Mouse (Mus musculus) hematopoietic stem cell, adult 5-6 weeks (primary cell): Measurements from ENCODE around the gene Ccdc167. TPM values are rescaled to one million over a fixed set of nuclear protein-coding genes. Genes with fewer than 3 reads are reported as not detected.

ENCODE experiments used
- ATAC-seq, 2 experiments: fragments of 125-278 bp in 1 of 2; replicated peaks in 1 of 2; 2 replicates each; pipeline ENCODE4 v1.8.0; 2016 to 2017; ENCODE audit warnings: inconsistent platforms in 2 of 2, mild to moderate bottlenecking in 2 of 2, moderate number of reproducible peaks in 2 of 2, low read depth in 1 of 2, moderate TSS enrichment in 1 of 2; ENCODE audit not compliant: low FRiP score in 2 of 2, poor library complexity in 2 of 2, severe bottlenecking in 2 of 2, insufficient read depth in 1 of 2, low TSS enrichment in 1 of 2
- total RNA-seq: library from RNA; stranded (forward); fragments of 172-1452, 232-1000 nt; gene quantifications from 2 replicates; pipeline ENCODE4 v1.2.3, GENCODE M21; 2017

Ccdc167 gene
- 8.1 and 14.5 TPM in 2 replicates for total RNA-seq

GRCm38 (mm10) chr17:29716732-29717445 is at the start of gene Ccdc167:
Ccdc167 (minus strand) TSS chr17:29717044.
- ATAC-seq, result peak; percentile 93 to 94

GRCm38 (mm10) chr17:29765380-29765779 is 48.5 kb upstream of the Ccdc167 start:
- no peak for ATAC-seq

GRCm38 (mm10) chr17:29762551-29762950 is 45.7 kb upstream of the Ccdc167 start:
- peak; percentile 42 to 52; a peak in 2 of 4 replicates for ATAC-seq

GRCm38 (mm10) chr17:29761938-29762337 is 45.1 kb upstream of the Ccdc167 start:
- 0 out of 4 replicates have a peak, but pooled peaks of 1 of the 2 experiments have one; percentile 20 for ATAC-seq

GRCm38 (mm10) chr17:29760404-29761375 is 43.8 kb upstream of the Ccdc167 start:
- ATAC-seq, result no peak

- no peak for ATAC-seq
Measured at GRCm38 (mm10) chr17:29759963-29760362, 43.1 kb upstream of the Ccdc167 start.

GRCm38 (mm10) chr17:29756381-29756780 is 39.5 kb upstream of the Ccdc167 start:
- no peak for ATAC-seq

GRCm38 (mm10) chr17:29754510-29754909 is 37.7 kb upstream of the Ccdc167 start:
- no peak for ATAC-seq

GRCm38 (mm10) chr17:29747466-29747865 is 30.6 kb upstream of the Ccdc167 start:
- ATAC-seq, result no peak

- ATAC-seq, result peak; percentile 37 to 45; a peak in 2 of 4 replicates
Measured at GRCm38 (mm10) chr17:29737849-29738804, 21.3 kb upstream of the Ccdc167 start.

GRCm38 (mm10) chr17:29736448-29737014 is 19.7 kb upstream of the Ccdc167 start:
- no peak for ATAC-seq

GRCm38 (mm10) chr17:29732522-29732921 is 15.7 kb upstream of the Ccdc167 start:
- ATAC-seq, result no peak

- no peak for ATAC-seq
Measured at GRCm38 (mm10) chr17:29731953-29732325, 15.1 kb upstream of the Ccdc167 start.

GRCm38 (mm10) chr17:29731266-29731952 is 14.6 kb upstream of the Ccdc167 start:
- ATAC-seq, result no peak

GRCm38 (mm10) chr17:29730510-29731265 is 13.8 kb upstream of the Ccdc167 start:
- ATAC-seq, result no peak

- ATAC-seq, result no peak
Measured at GRCm38 (mm10) chr17:29728082-29728481, 11.2 kb upstream of the Ccdc167 start.
